Comparison of ENCODE assay signal across 10 mouse cellular contexts in genomic region chr5:118379245-118380051, GRCm38 (mm10).
DNase-seq lines count a peak whose midpoint lies in the region; ATAC-seq lines count a peak whose summit lies in the region.
"Had no signal": no experiment of that assay in that cellular context is flagged by ENCODE, and none has a peak within 500 bp of the region (broad histone marks: within the 10 kb centered on the region; RNA-seq: fewer than 3 reads in every experiment).

No protein-coding gene starts in this region.

- H3K36me3 ChIP-seq in embryonic facial prominence, embryonic 13.5 days: no peaks in the 10 kb centered on the region
- no peaks in the 10 kb centered on the region for H3K36me3 ChIP-seq in embryonic facial prominence, embryonic 10.5 days (replicated peaks)
- no peaks in the 10 kb centered on the region for H3K36me3 ChIP-seq in neural tube, embryonic 15.5 days
- H3K36me3 ChIP-seq: heart, embryonic 13.5 days; liver, embryonic 15.5 days had no signal

- 0 out of 2 replicates have a peak overlapping the region, but pooled peaks have one; percentile 12 for H3K27ac ChIP-seq in embryonic facial prominence, embryonic 13.5 days
- H3K27ac ChIP-seq in embryonic facial prominence, embryonic 10.5 days (replicated peaks): no peak overlapping the region
- H3K27ac ChIP-seq in neural tube, embryonic 15.5 days (replicated peaks): peak overlapping the region; percentile 86
- H3K27ac ChIP-seq: liver, embryonic 15.5 days had no signal

- 33% methylated on average over 24 of the region's 24 CpGs for WGBS in embryonic facial prominence, embryonic 13.5 days
- WGBS in embryonic facial prominence, embryonic 10.5 days: 49% methylated on average over 24 of the region's 24 CpGs
- WGBS in neural tube, embryonic 15.5 days: 34% methylated on average over 24 of the region's 24 CpGs

- H3K4me1 ChIP-seq in embryonic facial prominence, embryonic 13.5 days: peaks cover 54% of the 10 kb centered on the region
- peaks cover 60% of the 10 kb centered on the region for H3K4me1 ChIP-seq in embryonic facial prominence, embryonic 10.5 days
- peaks cover 42% of the 10 kb centered on the region for H3K4me1 ChIP-seq in neural tube, embryonic 15.5 days

- DNase-seq in embryonic facial prominence, embryonic 10.5 days (ENCODE audit: low spot score): no peak
- peak; percentile 52 for DNase-seq in urinary bladder, postnatal 14 days (ENCODE audit: low spot score)
- no peak for DNase-seq in urinary bladder, postnatal 10 days (ENCODE audit: low spot score)
- DNase-seq in lung, adult 18-20 months: peak; percentile 88 to 92
- DNase-seq in testis, postnatal 10 days (ENCODE audit: low spot score): no peak
- no peak for DNase-seq in heart, adult 18-20 months

- no peak for ATAC-seq in embryonic facial prominence, embryonic 13.5 days (ENCODE audit: insufficient number of reproducible peaks, insufficient read depth, low FRiP score, low TSS enrichment, low read depth)
- no peak for ATAC-seq in neural tube, embryonic 15.5 days (ENCODE audit: low FRiP score)

- H3K4me2 ChIP-seq in embryonic facial prominence, embryonic 13.5 days: 0 out of 2 replicates have a peak overlapping the region, but pooled peaks have one; percentile 9
- peak overlapping the region; percentile 90; the same call in 1 of the 2 replicates for H3K4me2 ChIP-seq in neural tube, embryonic 15.5 days

- H3K27me3 ChIP-seq in embryonic facial prominence, embryonic 13.5 days: no peaks in the 10 kb centered on the region
- H3K27me3 ChIP-seq in embryonic facial prominence, embryonic 10.5 days (replicated peaks; ENCODE audit: low read depth, poor library complexity, severe bottlenecking): peaks cover 61% of the 10 kb centered on the region
- H3K27me3 ChIP-seq in neural tube, embryonic 15.5 days (replicated peaks): 0 out of 2 replicates have a peak, but pooled peaks cover 5% of the 10 kb centered on the region

- no peak overlapping the region for H3K4me3 ChIP-seq in embryonic facial prominence, embryonic 13.5 days
- H3K4me3 ChIP-seq in embryonic facial prominence, embryonic 10.5 days: no peak overlapping the region
- H3K4me3 ChIP-seq in neural tube, embryonic 15.5 days (replicated peaks): no peak overlapping the region

- H3K9ac ChIP-seq in embryonic facial prominence, embryonic 13.5 days: peak overlapping the region; percentile 32; the same call in 1 of the 2 replicates
- no peak overlapping the region for H3K9ac ChIP-seq in neural tube, embryonic 15.5 days (replicated peaks)

- no peaks in the 10 kb centered on the region for H3K9me3 ChIP-seq in embryonic facial prominence, embryonic 13.5 days
- H3K9me3 ChIP-seq in embryonic facial prominence, embryonic 10.5 days: no peaks in the 10 kb centered on the region
- no peaks in the 10 kb centered on the region for H3K9me3 ChIP-seq in neural tube, embryonic 15.5 days (replicated peaks)
- H3K9me3 ChIP-seq: heart, embryonic 13.5 days; liver, embryonic 15.5 days had no signal

Comparison
In these comparisons a context has a peak if more than half of its experiments do, and no peak if none do; other contexts are left out.
1. DNase-seq: peak in urinary bladder, postnatal 14 days (single experiment) and lung, adult 18-20 months (2 of 2); none in embryonic facial prominence, embryonic 10.5 days (single experiment), urinary bladder, postnatal 10 days (single experiment), testis, postnatal 10 days (single experiment) and heart, adult 18-20 months (0 of 2).